Mouse (Mus musculus): ENCODE measurements around the gene Il12a.
"Not testable (repeated sequence)": the region's sequence is repeated elsewhere in the genome, so short reads cannot be mapped to it uniquely, and the experiment has no call there.

Il12a gene

GRCm38 (mm10) chr3:68711510-68711909 is 21.1 kb downstream of the Il12a start:
- in situ Hi-C loops (cut with MboI; ENCODE audit: low pct_unique_long_range_greater_than_20kb in 1 of 2, low sequenced_read_pairs in 2 of 2, unreplicated experiment in 1 of 2), result loop anchor here (10.0 to 25.0 kb wide), 2 partner anchors 223 to 649 kb away; partner anchors contain the start of gene Schip1 (in 2 of the 2)

DNA sequence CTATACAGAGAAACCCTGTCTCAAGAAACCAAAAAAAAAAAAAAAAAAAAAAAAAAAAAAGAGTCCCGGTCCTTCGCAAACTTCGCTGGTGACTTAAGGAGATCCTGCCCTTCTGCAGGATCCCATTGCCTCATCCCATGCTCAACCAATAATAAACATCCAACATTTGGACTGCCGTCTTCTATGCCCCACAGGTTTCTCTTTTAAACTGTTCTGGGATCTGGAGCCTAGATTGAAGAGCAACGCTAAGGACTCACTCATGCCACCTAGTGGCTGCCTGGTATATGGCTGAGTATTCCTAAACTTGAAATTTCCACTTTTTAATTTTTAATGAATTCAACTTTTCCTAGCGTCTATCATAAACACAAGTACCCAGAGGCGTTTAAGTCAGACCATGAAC is 23.1 kb downstream of the Il12a start:
- in situ Hi-C loops (cut with MboI; ENCODE audit: low pct_unique_long_range_greater_than_20kb in 1 of 2, low sequenced_read_pairs in 2 of 2, unreplicated experiment in 1 of 2), result loop anchor here (10.0 to 25.0 kb wide), 2 partner anchors 221 to 651 kb away; partner anchors contain the start of gene Schip1 (in 2 of the 2)

DNA sequence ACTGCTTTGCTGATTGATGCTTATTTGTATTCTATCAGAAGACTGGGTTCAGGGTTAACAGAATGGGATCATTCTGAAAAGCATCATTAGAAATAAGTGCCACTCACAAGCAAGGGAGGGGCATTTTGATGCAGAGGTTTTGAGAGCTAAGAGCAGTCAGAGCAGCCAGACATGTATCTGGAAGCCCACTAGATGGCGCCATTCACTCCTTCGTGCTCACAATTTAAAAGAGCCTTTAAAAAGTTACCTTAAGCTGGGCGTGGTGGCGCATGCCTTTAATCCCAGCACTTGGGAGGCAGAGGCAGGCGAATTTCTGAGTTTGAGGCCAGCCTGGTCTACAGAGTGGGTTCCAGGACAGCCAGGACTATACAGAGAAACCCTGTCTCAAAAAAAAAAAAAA is 26.9 kb downstream of the Il12a start:
- in situ Hi-C loops (cut with MboI; ENCODE audit: low pct_unique_long_range_greater_than_20kb in 1 of 2, low sequenced_read_pairs in 2 of 2, unreplicated experiment in 1 of 2), result loop anchor here (10.0 to 25.0 kb wide), 2 partner anchors 217 to 655 kb away; partner anchors contain the start of gene Schip1 (in 2 of the 2)

- in situ Hi-C loops (cut with MboI; ENCODE audit: low pct_unique_long_range_greater_than_20kb in 1 of 2, low sequenced_read_pairs in 2 of 2, unreplicated experiment in 1 of 2), result loop anchor here (10.0 to 25.0 kb wide), 2 partner anchors 215 to 657 kb away; partner anchors contain the start of gene Schip1 (in 2 of the 2)
Measured at GRCm38 (mm10) chr3:68719229-68719819, 28.9 kb downstream of the Il12a start.

- in situ Hi-C loops (cut with MboI; ENCODE audit: low pct_unique_long_range_greater_than_20kb in 1 of 2, low sequenced_read_pairs in 2 of 2, unreplicated experiment in 1 of 2), result loop anchor here (25.0 kb wide), 1 partner anchor 658 kb away; the partner anchor contains the start of gene Schip1 (in 2 of the 2)
Measured at GRCm38 (mm10) chr3:68720258-68720657, 29.8 kb downstream of the Il12a start.

GRCm38 (mm10) chr3:68741955-68742354 is 51.5 kb downstream of the Il12a start:
- in situ Hi-C loops (cut with MboI; ENCODE audit: low pct_unique_long_range_greater_than_20kb in 1 of 2, low sequenced_read_pairs in 2 of 2, unreplicated experiment in 1 of 2), result no loop called here

GRCm38 (mm10) chr3:68742718-68743471 is 52.5 kb downstream of the Il12a start:
- in situ Hi-C loops (cut with MboI; ENCODE audit: low pct_unique_long_range_greater_than_20kb in 1 of 2, low sequenced_read_pairs in 2 of 2, unreplicated experiment in 1 of 2), result no loop called here

- in situ Hi-C loops (cut with MboI; ENCODE audit: low pct_unique_long_range_greater_than_20kb in 1 of 2, low sequenced_read_pairs in 2 of 2, unreplicated experiment in 1 of 2), result no loop called here
Measured at GRCm38 (mm10) chr3:68743472-68743732, 53.0 kb downstream of the Il12a start.

DNA sequence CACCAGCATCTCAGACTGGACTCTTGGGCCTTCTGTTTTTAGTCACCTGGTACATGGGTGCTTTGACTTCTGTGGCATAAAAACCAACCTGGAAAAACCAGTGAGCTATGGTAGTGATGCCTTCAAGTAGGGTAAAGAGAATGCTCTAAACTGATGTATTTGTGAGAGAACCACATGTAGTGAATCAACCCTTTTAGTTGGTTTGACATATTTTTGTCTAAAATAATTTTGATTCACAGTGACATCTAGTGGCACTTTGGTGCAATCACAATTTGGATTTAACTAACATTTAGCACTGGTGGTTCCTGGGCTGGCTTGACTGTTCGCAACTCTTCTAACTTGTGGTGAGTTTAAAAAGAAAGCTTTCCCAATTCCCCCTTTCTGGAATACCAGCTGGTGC is 53.7 kb downstream of the Il12a start:
- in situ Hi-C loops (cut with MboI; ENCODE audit: low pct_unique_long_range_greater_than_20kb in 1 of 2, low sequenced_read_pairs in 2 of 2, unreplicated experiment in 1 of 2), result no loop called here

DNA sequence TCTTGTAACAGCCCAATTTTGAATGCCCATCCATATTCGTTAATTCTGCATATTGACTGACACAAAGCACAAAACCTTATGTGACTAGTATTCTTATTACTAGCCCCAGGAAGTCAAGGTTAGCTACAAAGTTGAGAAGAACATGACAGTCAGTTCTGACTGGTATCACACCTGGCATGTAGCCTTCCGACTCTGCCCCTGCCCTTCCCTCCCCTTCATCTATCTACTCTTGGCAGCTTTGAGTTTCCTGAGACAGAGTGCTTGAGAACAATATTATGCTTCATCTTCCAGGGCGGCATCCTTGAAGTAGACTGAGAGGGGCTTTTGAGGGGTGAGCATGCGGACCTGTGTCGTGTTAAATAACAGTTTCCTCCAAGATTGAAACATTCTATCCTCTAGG is 54.6 kb downstream of the Il12a start:
- in situ Hi-C loops (cut with MboI; ENCODE audit: low pct_unique_long_range_greater_than_20kb in 1 of 2, low sequenced_read_pairs in 2 of 2, unreplicated experiment in 1 of 2), result no loop called here

DNA sequence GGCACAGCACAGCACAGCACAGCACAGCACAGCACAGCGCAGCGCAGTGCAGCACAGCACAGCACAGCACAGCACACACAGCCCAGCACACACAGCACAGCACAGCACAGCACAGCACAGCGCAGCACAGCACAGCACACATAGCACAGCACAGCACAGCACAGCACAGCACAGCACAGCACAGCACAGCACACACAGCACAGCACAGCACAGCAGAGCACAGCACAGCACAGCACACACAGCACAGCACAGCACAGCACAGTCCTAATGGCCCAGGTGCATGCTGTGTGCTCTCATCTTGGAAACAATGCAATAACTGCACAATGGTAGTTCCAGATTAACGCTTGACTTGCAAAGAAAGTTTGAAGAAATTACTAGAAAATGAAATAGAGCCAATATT is 55.8 kb downstream of the Il12a start:
- in situ Hi-C loops (cut with MboI; ENCODE audit: low pct_unique_long_range_greater_than_20kb in 1 of 2, low sequenced_read_pairs in 2 of 2, unreplicated experiment in 1 of 2), result not testable (repeated sequence)

All from mouse embryonic stem cell (cell line).